Mouse (Mus musculus): ENCODE measurements around the gene Hspb7. TPM values are rescaled to one million over a fixed set of nuclear protein-coding genes. Genes with fewer than 3 reads are reported as not detected.

Hspb7 gene
- polyA plus RNA-seq (2012; rRNA removed): 10.3 and 11.3 TPM in 2 replicates

- no peak for DNase-seq (ENCODE audit: low read depth, low spot score)
- 57% methylated on average over 9 of the region's 9 CpGs for WGBS
Observed at GRCm38 (mm10) chr4:141420192-141420829, at the start of gene Hspb7. Gene Hspb7 (plus strand): TSS chr4:141420779.

DNA sequence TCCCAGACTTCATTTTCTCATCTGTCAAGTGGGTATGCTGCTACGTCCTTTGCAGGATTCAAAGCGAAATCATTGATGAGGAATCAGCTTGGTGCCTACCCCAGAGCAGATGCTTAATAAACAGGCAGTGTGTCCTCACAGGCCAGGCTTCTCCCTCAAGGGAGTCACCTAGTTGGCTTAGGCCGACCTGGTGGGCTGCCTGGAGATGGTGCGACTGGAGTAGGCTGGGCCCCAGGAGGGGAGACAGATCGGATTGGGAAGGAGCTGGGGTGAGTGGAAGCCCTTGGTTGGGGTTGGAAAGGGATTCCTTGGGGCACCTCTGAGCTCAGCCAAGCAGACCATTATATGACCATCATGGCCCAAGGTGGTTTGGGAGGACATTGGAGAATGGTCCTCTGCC is 48.2 kb upstream of the Hspb7 start:
- no peak for DNase-seq (ENCODE audit: low read depth, low spot score)
- 96% methylated on average over 5 of the region's 5 CpGs for WGBS

DNA sequence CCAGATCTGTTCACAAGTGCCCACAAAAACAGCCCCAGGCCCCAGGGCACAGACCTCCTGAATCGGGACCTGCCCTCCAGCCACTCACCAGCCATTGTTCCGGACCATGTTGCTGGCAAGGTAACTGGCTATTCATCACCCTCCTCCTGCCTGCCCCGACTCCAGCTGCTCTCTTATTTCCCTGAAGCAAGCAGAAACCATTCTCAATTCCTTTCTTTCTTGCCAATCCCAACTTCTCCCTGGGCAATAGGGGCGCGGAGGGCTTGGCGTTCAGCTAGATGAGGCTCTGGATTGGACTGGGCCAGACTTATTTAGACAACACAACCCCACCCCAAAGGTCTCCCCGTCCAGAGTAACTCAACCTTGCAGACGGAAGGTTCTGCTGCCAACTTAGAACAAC is 40.9 kb upstream of the Hspb7 start:
- 40% methylated on average over 8 of the region's 8 CpGs for WGBS
- DNase-seq (ENCODE audit: low read depth, low spot score): no peak

DNA sequence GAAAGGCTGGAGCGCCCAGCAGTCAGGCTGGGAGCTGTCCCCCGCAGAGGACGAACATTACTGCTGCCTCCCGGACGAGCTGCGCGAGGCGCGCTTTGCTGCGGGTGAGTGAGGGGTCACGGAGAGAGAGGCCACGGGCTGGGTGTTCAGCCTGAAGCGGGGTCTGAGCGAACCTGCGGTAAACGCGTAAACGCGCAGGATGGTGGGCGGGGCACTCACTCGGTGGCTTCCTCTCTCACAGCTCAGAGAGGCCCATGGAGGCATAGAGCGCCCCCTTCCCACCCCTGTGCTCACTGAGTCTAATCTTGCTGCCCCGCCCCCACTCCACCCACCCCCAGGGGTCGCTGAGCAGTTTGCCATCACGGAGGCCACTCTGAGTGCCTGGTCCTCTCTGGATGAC is 38.2 kb upstream of the Hspb7 start:
- 7% methylated on average over 25 of the region's 25 CpGs for WGBS
- DNase-seq (ENCODE audit: low read depth, low spot score): no peak

DNA sequence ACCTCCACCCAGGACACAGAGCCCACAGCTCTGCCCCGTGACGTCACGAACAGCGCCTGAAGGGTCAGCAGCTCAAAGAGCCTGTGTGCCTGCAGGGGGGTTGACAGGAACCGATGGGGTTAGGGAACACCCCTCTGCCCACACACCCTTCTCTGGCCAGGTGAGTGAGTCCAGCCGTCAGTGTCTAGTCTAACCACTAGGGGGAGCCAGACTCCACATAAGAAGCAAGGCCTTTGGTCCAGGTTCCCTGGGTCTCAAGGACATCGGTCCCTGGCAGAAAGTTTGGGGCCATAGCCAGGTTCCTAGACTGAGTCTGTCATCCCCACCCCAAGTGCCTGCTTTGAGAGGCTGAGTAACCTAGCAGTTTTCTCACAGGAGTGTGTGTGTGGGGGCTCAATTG is 35.3 kb upstream of the Hspb7 start:
- DNase-seq (ENCODE audit: low read depth, low spot score): peak; percentile 39
- 0% methylated on average over 7 of the region's 7 CpGs for WGBS

DNA sequence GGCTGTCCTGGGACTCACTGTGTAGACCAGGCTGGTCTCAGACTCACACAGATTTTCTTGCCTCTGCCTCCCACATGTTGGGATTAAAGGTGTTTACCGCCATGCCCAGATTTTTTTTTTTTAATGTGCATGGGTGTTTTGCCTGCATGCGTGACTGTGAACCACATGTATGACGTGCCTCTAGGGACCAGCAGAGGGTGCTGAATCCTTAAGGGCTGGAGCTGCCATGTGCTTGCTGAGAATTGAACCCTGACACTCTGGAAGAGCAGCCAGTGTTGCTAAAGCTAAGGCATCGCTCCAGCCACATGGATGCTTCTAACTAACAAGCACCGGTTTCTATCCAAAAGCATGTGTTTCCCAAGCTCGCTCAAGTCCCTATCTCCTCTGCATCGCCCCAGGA is 34.4 kb upstream of the Hspb7 start:
- WGBS: 73% methylated on average over 7 of the region's 7 CpGs
- no peak for DNase-seq (ENCODE audit: low read depth, low spot score)

GRCm38 (mm10) chr4:141387093-141387784 is 33.3 kb upstream of the Hspb7 start:
- 15% methylated on average over 5 of the region's 5 CpGs for WGBS
- DNase-seq (ENCODE audit: low read depth, low spot score): peak; percentile 58

DNA sequence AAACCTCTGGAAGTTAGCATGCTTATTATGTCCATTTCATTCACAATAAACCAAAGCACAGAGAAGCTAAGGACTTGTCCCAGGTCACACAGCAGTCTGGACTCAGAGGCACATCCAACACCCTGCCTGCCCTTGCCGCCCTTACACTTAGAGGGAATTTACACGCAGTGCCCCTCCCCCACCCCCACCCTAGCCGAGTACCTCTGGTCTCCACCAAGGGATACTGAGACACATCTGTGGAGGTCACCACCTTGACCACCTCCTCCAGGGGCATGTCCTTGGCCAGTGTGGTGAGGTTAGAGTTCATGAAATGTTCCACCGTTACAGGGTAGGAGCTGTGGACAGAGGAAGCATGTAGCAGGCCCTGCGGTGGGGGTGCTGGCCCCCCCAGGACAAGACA is 32.6 kb upstream of the Hspb7 start:
- 63% methylated on average over 5 of the region's 5 CpGs for WGBS
- DNase-seq (ENCODE audit: low read depth, low spot score): no peak

DNA sequence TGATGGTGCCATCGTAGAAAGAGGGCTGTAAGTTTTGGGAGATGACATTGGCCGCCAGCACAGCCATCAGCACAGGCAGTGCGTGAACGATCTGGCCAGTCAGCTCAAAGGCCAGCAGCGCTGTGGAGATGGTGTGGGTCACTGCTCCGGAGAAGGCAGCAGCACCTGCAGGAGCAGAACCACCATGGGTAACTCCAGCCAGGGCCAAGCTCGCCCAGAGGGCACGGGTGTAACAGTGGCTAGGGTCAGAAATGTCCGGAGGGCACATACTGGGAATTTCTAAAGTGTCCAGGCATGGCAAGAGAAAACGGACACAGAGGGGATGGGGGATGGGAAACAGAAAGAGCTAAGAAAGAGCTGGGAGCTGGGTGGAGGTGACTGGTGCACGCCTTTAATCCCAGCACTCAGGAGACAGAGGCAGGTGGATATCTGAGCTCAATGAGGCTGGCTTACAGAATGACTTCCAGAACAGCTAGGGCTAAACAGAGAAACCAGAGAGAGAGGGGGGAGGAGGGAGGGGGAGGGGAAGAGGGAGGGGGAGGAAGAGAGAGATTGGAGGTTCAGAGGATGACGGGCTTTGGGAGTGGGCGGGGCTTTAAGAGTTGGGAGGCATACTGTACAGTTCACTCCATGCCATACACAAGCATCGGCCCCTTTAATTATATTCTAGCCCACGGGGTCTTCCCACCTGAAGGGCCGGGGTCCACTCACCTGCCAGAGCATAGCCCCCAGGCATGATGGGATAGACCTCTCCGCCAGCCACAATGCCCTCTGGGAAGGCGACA is 31.0 kb upstream of the Hspb7 start:
- WGBS: 69% methylated on average over 18 of the region's 18 CpGs

DNA sequence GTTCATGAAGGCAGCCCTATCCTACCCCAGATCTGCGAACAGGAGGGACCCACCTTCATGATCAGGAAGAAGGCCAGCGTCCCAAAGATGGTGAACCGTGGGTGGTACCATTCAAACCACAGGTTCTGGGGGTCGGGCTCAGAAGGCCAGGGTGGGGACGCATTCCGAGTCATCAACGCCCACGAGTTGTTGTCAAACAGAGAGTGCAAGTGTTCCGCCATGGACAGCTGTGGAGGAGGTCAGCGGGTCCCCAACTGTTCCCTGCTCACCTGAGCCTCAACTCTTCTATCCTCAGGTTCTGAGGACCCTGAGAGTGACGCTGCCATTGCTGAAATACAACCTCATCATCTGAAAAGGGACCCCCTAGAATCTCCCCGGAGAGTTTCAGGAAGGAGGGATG is 29.3 kb upstream of the Hspb7 start:
- 70% methylated on average over 12 of the region's 12 CpGs for WGBS

More for the DNA sequence above, 31.0 kb upstream of the Hspb7 start:
- DNase-seq (ENCODE audit: low read depth, low spot score): no peak

GRCm38 (mm10) chr4:141394751-141395150 is 25.8 kb upstream of the Hspb7 start:
- WGBS: 24% methylated on average over 16 of the region's 16 CpGs
- no peak for DNase-seq (ENCODE audit: low read depth, low spot score)

More for the DNA sequence above, 29.3 kb upstream of the Hspb7 start:
- DNase-seq (ENCODE audit: low read depth, low spot score): no peak

DNA sequence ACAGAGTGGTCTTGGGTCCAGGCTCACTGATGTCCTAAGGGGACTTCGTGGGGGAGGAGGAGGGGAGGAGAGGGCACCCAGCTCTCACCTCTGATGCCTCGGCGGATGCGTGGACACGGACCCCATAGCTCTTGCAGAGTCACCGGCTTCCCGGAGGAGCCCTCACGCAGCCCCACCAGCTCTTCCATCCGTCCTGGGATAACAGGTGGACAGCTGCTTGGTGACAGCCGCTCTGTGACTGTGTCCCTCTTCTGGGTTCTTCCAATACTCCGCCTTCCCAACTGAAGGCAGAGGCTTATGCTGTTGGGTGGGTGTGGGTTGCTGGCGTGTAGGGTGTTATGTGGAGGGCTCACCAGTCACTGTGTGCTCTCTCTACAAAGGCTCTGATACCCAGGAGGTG is 22.7 kb upstream of the Hspb7 start:
- no peak for DNase-seq (ENCODE audit: low read depth, low spot score)
- WGBS: 74% methylated on average over 12 of the region's 12 CpGs

GRCm38 (mm10) chr4:141398545-141398944 is 22.0 kb upstream of the Hspb7 start, which contains the start of gene Clcnka:
Gene Clcnka (minus strand): TSS chr4:141398724.
- whole genome bisulfite sequencing: 32% methylated on average over 12 of the region's 12 CpGs
- DNase-seq (ENCODE audit: low read depth, low spot score): no peak

DNA sequence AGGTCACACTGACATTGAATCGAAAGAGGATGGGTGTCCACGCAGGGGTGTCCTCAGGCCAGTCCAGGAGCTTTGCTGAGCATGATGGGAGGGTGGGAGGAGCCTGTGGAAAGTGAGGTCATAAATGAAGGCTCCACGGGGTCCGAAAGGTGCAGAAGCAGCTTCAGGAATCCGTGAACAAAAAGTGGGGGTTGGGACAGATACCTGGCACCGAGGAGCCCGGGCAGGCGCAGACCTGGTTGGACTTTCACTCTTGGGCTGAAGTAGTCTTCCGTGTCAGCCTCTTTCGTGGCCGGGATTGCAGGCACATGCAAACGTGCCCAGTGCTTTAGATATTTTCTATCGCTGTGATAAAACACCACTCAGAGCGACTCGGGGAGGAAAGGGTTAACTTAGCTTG is 20.4 kb upstream of the Hspb7 start:
- 85% methylated on average over 15 of the region's 15 CpGs for WGBS
- no peak for DNase-seq (ENCODE audit: low read depth, low spot score)

DNA sequence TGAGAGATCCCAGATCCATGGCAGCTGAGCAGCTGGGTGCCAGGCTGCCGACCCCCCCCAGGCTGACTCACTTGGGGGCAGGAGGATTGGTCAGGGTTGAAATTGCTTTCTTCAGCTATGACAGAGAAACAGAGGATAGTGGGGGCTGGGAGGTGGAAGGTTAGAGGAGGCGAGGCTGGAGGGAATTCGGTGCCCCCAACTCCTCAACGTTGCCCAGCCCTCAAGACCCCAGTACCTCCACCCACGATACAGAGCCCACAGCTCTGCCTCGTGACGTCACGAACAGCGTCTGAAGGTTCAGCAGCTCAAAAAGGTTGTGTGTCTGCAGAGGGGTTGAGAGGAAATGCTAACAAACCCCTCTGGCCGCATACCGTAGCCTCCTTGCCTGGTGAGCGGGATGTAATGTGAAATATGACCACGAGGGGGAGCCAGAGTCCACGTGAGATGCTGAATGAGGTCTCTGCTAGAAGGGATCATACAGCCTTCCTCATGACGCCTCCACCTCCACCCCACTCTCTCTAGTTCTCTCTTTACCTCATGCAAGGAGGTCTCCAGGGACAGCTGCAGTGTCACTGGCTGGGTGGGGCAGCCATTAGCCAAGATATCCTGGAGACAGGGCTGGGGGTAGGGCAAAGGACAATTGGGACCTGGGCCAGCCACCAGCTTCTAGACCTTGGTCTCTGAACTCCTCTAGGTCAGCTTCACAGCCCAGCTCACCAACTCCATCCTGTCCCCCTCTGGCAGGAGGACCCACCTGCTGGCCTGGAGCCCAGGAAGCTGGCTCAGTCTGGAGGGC is 15.9 kb upstream of the Hspb7 start:
- DNase-seq (ENCODE audit: low read depth, low spot score): peak; percentile 51
- WGBS: 14% methylated on average over 15 of the region's 15 CpGs

- DNase-seq (ENCODE audit: low read depth, low spot score): no peak
- WGBS: 88% methylated on average over 3 of the region's 3 CpGs
Observed at GRCm38 (mm10) chr4:141405314-141405622, 15.3 kb upstream of the Hspb7 start.

DNA sequence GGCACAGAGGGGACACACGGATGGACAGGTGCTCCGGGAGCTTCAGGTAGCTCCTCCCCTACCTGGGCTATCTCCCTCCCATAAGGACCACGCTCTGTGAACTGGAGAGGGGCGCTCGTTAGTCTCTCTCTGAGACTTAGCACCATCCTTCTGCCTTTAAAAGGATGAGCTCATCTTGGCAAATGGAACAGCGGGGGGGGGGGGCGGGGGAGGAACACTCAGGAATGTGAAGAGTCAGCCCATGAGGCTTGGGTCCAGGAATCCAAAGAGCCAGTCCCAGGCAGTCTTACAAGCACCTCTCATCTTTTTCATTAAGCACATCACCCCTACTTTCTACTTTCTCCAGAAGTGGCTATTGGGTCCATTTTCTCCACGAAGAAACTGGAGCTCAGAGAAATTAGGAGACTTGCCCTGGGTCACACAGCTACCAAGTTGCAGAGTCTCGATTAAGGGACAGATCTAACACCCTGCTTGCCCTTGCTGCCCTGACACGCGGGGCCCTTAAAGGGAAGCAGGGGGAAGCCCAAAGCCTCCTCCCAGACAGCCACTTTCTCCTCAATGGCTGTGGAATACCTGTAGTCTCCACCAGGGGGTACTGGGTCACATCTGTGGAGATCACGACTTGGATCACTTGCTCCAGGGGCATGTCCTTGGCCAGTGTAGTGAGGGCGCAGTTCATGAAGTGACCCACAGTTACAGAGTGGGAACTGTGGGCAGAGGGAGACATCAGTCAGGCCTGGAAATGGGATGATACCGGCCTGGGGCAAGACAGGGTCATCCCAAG is 13.9 kb upstream of the Hspb7 start:
- 33% methylated on average over 14 of the region's 14 CpGs for WGBS
- no peak for DNase-seq (ENCODE audit: low read depth, low spot score)

DNA sequence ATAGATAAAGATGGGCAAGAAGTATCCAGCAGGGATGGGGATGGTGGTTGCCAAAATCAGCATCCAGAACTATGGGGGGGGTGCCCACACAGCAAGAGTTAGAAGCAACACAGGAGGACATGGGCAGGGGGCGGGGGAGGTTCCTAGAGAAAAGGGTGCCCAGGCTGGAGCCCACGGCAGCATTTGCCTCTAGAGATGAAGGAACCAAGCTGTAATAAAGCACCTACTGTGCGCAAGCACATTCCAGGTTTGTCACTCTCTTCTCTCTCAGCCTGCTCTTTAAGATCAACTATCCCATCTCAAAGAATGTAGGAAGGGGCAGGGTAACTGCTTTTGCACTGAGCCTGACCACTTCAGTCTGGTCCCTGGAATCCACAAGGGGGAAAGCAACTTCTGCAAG is 12.0 kb upstream of the Hspb7 start:
- WGBS: 91% methylated on average over 3 of the region's 3 CpGs
- no peak for DNase-seq (ENCODE audit: low read depth, low spot score)

GRCm38 (mm10) chr4:141411430-141411992 is 9.1 kb upstream of the Hspb7 start:
- DNase-seq (ENCODE audit: low read depth, low spot score): no peak
- 32% methylated on average over 22 of the region's 22 CpGs for WGBS
